8 mouse cellular contexts compared by ENCODE assay signal in genomic region chr7:126369393-126369792, GRCm38 (mm10). TPM values are rescaled to one million over a fixed set of nuclear protein-coding genes. Genes with fewer than 3 reads are reported as not detected.
DNase-seq lines count a peak whose midpoint lies in the region; ATAC-seq lines count a peak whose summit lies in the region.

Gene Lat, minus strand, starts transcription at chr7:126369570.

- no peak within 1 kb of the TSS for H3K27ac ChIP-seq in limb, embryonic 11.5 days (replicated peaks; ENCODE audit: low read depth, low read length)
- no peak within 1 kb of the TSS for H3K27ac ChIP-seq in limb, embryonic 10.5 days
- H3K27ac ChIP-seq in hindbrain, embryonic 16.5 days (ENCODE audit: low read depth, low read length) = no peak within 1 kb of the TSS
- H3K27ac ChIP-seq in neural tube, embryonic 15.5 days (replicated peaks) = no peak within 1 kb of the TSS

- 65% methylated on average over 13 of the region's 13 CpGs for WGBS in limb, embryonic 11.5 days
- 79% methylated on average over 13 of the region's 13 CpGs for WGBS in limb, embryonic 10.5 days
- WGBS in hindbrain, embryonic 16.5 days = 77% methylated on average over 12 of the region's 13 CpGs
- WGBS in neural tube, embryonic 15.5 days = 80% methylated on average over 13 of the region's 13 CpGs

- no peak for ATAC-seq in limb, embryonic 11.5 days (ENCODE audit: insufficient number of reproducible peaks, low FRiP score, low TSS enrichment, low read depth)
- no peak for ATAC-seq in hindbrain, embryonic 16.5 days
- ATAC-seq in neural tube, embryonic 15.5 days (ENCODE audit: low FRiP score) = no peak

- no peaks in the 10 kb centered on the region for H3K4me1 ChIP-seq in limb, embryonic 11.5 days (ENCODE audit: control insufficient read depth, insufficient read depth, low read length)
- no peaks in the 10 kb centered on the region for H3K4me1 ChIP-seq in limb, embryonic 10.5 days
- H3K4me1 ChIP-seq in hindbrain, embryonic 16.5 days (ENCODE audit: control insufficient read depth, insufficient read depth, low read depth, low read length) = no peaks in the 10 kb centered on the region
- H3K4me1 ChIP-seq in neural tube, embryonic 15.5 days = 0 out of 2 replicates have a peak, but pooled peaks cover 3% of the 10 kb centered on the region

- peaks cover 15% of the 10 kb centered on the region; the same call in 1 of the 2 replicates for H3K36me3 ChIP-seq in limb, embryonic 11.5 days (ENCODE audit: control insufficient read depth, insufficient read depth, low read length)
- H3K36me3 ChIP-seq in limb, embryonic 10.5 days = peaks cover 72% of the 10 kb centered on the region
- peaks cover 20% of the 10 kb centered on the region for H3K36me3 ChIP-seq in hindbrain, embryonic 16.5 days (ENCODE audit: control insufficient read depth, insufficient read depth, low read length)
- H3K36me3 ChIP-seq in neural tube, embryonic 15.5 days = peaks cover 55% of the 10 kb centered on the region

- no peak within 1 kb of the TSS for H3K4me3 ChIP-seq in limb, embryonic 11.5 days (ENCODE audit: low read depth, low read length)
- H3K4me3 ChIP-seq in limb, embryonic 10.5 days = no peak within 1 kb of the TSS; the same call in 1 of the 2 replicates
- H3K4me3 ChIP-seq in hindbrain, embryonic 16.5 days (ENCODE audit: low read length) = no peak within 1 kb of the TSS
- no peak within 1 kb of the TSS for H3K4me3 ChIP-seq in neural tube, embryonic 15.5 days (replicated peaks)

- H3K9ac ChIP-seq in limb, embryonic 11.5 days (ENCODE audit: low read length) = 0 out of 2 replicates have a peak within 1 kb of the TSS, but pooled peaks have one; percentile 22
- no peak within 1 kb of the TSS for H3K9ac ChIP-seq in hindbrain, embryonic 16.5 days (ENCODE audit: low read depth, low read length)
- no peak within 1 kb of the TSS for H3K9ac ChIP-seq in neural tube, embryonic 15.5 days (replicated peaks)

- no peaks in the 10 kb centered on the region for H3K9me3 ChIP-seq in limb, embryonic 11.5 days (ENCODE audit: control insufficient read depth, low read length)
- H3K9me3 ChIP-seq in limb, embryonic 10.5 days (replicated peaks) = no peaks in the 10 kb centered on the region
- no peaks in the 10 kb centered on the region for H3K9me3 ChIP-seq in hindbrain, embryonic 16.5 days (ENCODE audit: control insufficient read depth, low read length)
- H3K9me3 ChIP-seq in neural tube, embryonic 15.5 days (replicated peaks) = no peaks in the 10 kb centered on the region

- H3K4me2 ChIP-seq in limb, embryonic 11.5 days (ENCODE audit: low read depth, severe bottlenecking) = no peak within 1 kb of the TSS
- no peak within 1 kb of the TSS for H3K4me2 ChIP-seq in hindbrain, embryonic 16.5 days (ENCODE audit: low read length)
- no peak within 1 kb of the TSS for H3K4me2 ChIP-seq in neural tube, embryonic 15.5 days

- no peak for DNase-seq in limb, embryonic 11.5 days (ENCODE audit: low spot score)
- DNase-seq in limb, embryonic 10.5 days (ENCODE audit: low spot score) = no peak
- no peak for DNase-seq in gonadal fat pad, adult 2 months (ENCODE audit: low read depth)
- peak; percentile 39 to 59 for DNase-seq in lung, postnatal 4 days
- peak; percentile 96 for DNase-seq in thymus, postnatal 14 days
- DNase-seq in cerebellum, postnatal 10 days = no peak

- H3K27me3 ChIP-seq in limb, embryonic 11.5 days (ENCODE audit: control insufficient read depth, insufficient read depth, low read length) = no peaks in the 10 kb centered on the region
- no peaks in the 10 kb centered on the region for H3K27me3 ChIP-seq in limb, embryonic 10.5 days (ENCODE audit: low read depth, poor library complexity, severe bottlenecking)
- no peaks in the 10 kb centered on the region for H3K27me3 ChIP-seq in hindbrain, embryonic 16.5 days (replicated peaks; ENCODE audit: control insufficient read depth, insufficient read depth, low read length)
- H3K27me3 ChIP-seq in neural tube, embryonic 15.5 days (replicated peaks) = no peaks in the 10 kb centered on the region

RNA-seq across cellular contexts. Expression of gene Lat, which starts in this region (rescaled TPM):
- polyA plus RNA-seq in limb, embryonic 11.5 days (2014; fragmentation: Nextera tagmentation; extraction: Ambion mirVana) = 2.2 and 3.2 TPM in 2 replicates
- 1.6 and 3.0 TPM in 2 replicates for polyA plus RNA-seq in limb, embryonic 10.5 days (2016; fragmentation: Nextera tagmentation; extraction: Ambion mirVana)
- 10.7 TPM in 2 replicates for polyA plus RNA-seq in gonadal fat pad, adult 2 months (2012; rRNA removed)
- polyA plus RNA-seq in hindbrain, embryonic 16.5 days (2015; fragmentation: Nextera tagmentation; extraction: Ambion mirVana) = 0.55 and 1.00 TPM in 2 replicates
- 0.56 and 31.7 TPM in 2 replicates for polyA plus RNA-seq in neural tube, embryonic 15.5 days (2015; fragmentation: Nextera tagmentation; extraction: Ambion mirVana)

Comparison
In these comparisons a context has a peak if more than half of its experiments do, and no peak if none do; other contexts are left out.
1. DNase-seq: peak in lung, postnatal 4 days (2 of 2) and thymus, postnatal 14 days (single experiment); none in limb, embryonic 11.5 days (single experiment), limb, embryonic 10.5 days (single experiment), gonadal fat pad, adult 2 months (single experiment) and cerebellum, postnatal 10 days (0 of 2).